Mouse (Mus musculus): ENCODE data around the gene Dmrtc1a. TPM values are rescaled to one million over a fixed set of nuclear protein-coding genes. Genes with fewer than 3 reads are reported as not detected.
"Not testable (repeated sequence)": the region's sequence is repeated elsewhere in the genome, so short reads cannot be mapped to it uniquely, and the experiment has no call there.

The Dmrtc1a gene
- total RNA-seq (2014; fragmentation: Nextera tagmentation), result not detected in 2 replicates
- total RNA-seq (2017), result not detected in 2 replicates
- not detected in 2 replicates for polyA plus RNA-seq (2012)

- not testable (repeated sequence) for H3K27me3 ChIP-seq (ENCODE audit: insufficient read depth, low read length); H3K9me3 ChIP-seq (replicated peaks); H3K4me3 ChIP-seq (ENCODE audit: low read depth, low read length); H3K36me3 ChIP-seq (replicated peaks); DNase-seq (ENCODE audit: low spot score); ATAC-seq (ENCODE audit: extremely low read depth, insufficient number of reproducible peaks, low FRiP score, poor library complexity, severe bottlenecking); H3K4me1 ChIP-seq (ENCODE audit: insufficient read depth, low read depth, low read length)
Observed at GRCm38 (mm10) chrX:102908587-102908986, at the start of gene Dmrtc1a, which contains the start of gene 1700011M02Rik. Gene Dmrtc1a (minus strand): TSS chrX:102908687. Gene 1700011M02Rik (plus strand): TSS chrX:102908905.

- H3K9me3 ChIP-seq (replicated peaks); H3K4me3 ChIP-seq (ENCODE audit: low read depth, low read length); H3K36me3 ChIP-seq (replicated peaks); ATAC-seq (ENCODE audit: extremely low read depth, insufficient number of reproducible peaks, low FRiP score, poor library complexity, severe bottlenecking); H3K27me3 ChIP-seq (ENCODE audit: insufficient read depth, low read length); DNase-seq (ENCODE audit: low spot score); H3K4me1 ChIP-seq (ENCODE audit: insufficient read depth, low read depth, low read length): not testable (repeated sequence)
Observed at GRCm38 (mm10) chrX:102950136-102950535, 41.6 kb upstream of the Dmrtc1a start.

- DNase-seq (ENCODE audit: low spot score) (no peak), ATAC-seq (ENCODE audit: extremely low read depth, insufficient number of reproducible peaks, low FRiP score, poor library complexity, severe bottlenecking) (no peak)
- no peaks in the 10 kb centered on the region for H3K27me3 ChIP-seq (ENCODE audit: insufficient read depth, low read length)
- no peaks in the 10 kb centered on the region for H3K4me1 ChIP-seq (ENCODE audit: insufficient read depth, low read depth, low read length)
- no peak overlapping the region for H3K4me3 ChIP-seq (ENCODE audit: low read depth, low read length)
- TF ChIP-seq POLR2AphosphoS5 (IDR thresholded peaks at IDR 0.05; ENCODE audit: insufficient replicate concordance, low read depth, low read length) (no peak), TAL1 (conservative IDR thresholded peaks at IDR 0.05; ENCODE audit: low read depth, low read length) (no peak), GATA1 (IDR thresholded peaks at IDR 0.05; ENCODE audit: borderline replicate concordance, low read length) (no peak), GATA2 (IDR thresholded peaks at IDR 0.05; ENCODE audit: borderline replicate concordance, low read depth, low read length) (no peak), CTCF (IDR thresholded peaks at IDR 0.05; ENCODE audit: low read depth, low read length) (no peak)
- H3K36me3 ChIP-seq (replicated peaks), result no peaks in the 10 kb centered on the region
- H3K9me3 ChIP-seq (replicated peaks), result no peaks in the 10 kb centered on the region
Observed at GRCm38 (mm10) chrX:102936743-102937142, 28.3 kb upstream of the Dmrtc1a start.

- DNase-seq (ENCODE audit: low spot score) (no peak), ATAC-seq (ENCODE audit: extremely low read depth, insufficient number of reproducible peaks, low FRiP score, poor library complexity, severe bottlenecking) (no peak)
- H3K4me3 ChIP-seq (ENCODE audit: low read depth, low read length), result no peak overlapping the region
- H3K36me3 ChIP-seq (replicated peaks), result no peaks in the 10 kb centered on the region
- no peaks in the 10 kb centered on the region for H3K9me3 ChIP-seq (replicated peaks)
- no peaks in the 10 kb centered on the region for H3K4me1 ChIP-seq (ENCODE audit: insufficient read depth, low read depth, low read length)
- no peaks in the 10 kb centered on the region for H3K27me3 ChIP-seq (ENCODE audit: insufficient read depth, low read length)
- TF ChIP-seq CTCF (IDR thresholded peaks at IDR 0.05; ENCODE audit: low read depth, low read length) (no peak), GATA1 (IDR thresholded peaks at IDR 0.05; ENCODE audit: borderline replicate concordance, low read length) (no peak), POLR2AphosphoS5 (IDR thresholded peaks at IDR 0.05; ENCODE audit: insufficient replicate concordance, low read depth, low read length) (no peak), GATA2 (IDR thresholded peaks at IDR 0.05; ENCODE audit: borderline replicate concordance, low read depth, low read length) (no peak), TAL1 (conservative IDR thresholded peaks at IDR 0.05; ENCODE audit: low read depth, low read length) (no peak)
Observed at GRCm38 (mm10) chrX:102934395-102934764, 25.9 kb upstream of the Dmrtc1a start.

- ATAC-seq (ENCODE audit: extremely low read depth, insufficient number of reproducible peaks, low FRiP score, poor library complexity, severe bottlenecking) (no peak), DNase-seq (ENCODE audit: low spot score) (no peak)
- H3K4me3 ChIP-seq (ENCODE audit: low read depth, low read length), result no peak overlapping the region
- TF ChIP-seq CTCF (IDR thresholded peaks at IDR 0.05; ENCODE audit: low read depth, low read length), result no peak
- no peak for TF ChIP-seq POLR2AphosphoS5 (IDR thresholded peaks at IDR 0.05; ENCODE audit: insufficient replicate concordance, low read depth, low read length)
- no peak for TF ChIP-seq GATA2 (IDR thresholded peaks at IDR 0.05; ENCODE audit: borderline replicate concordance, low read depth, low read length)
- no peak for TF ChIP-seq GATA1 (IDR thresholded peaks at IDR 0.05; ENCODE audit: borderline replicate concordance, low read length)
- TF ChIP-seq TAL1 (conservative IDR thresholded peaks at IDR 0.05; ENCODE audit: low read depth, low read length), result no peak
- H3K27me3 ChIP-seq (ENCODE audit: insufficient read depth, low read length), result no peaks in the 10 kb centered on the region
- no peaks in the 10 kb centered on the region for H3K4me1 ChIP-seq (ENCODE audit: insufficient read depth, low read depth, low read length)
- no peaks in the 10 kb centered on the region for H3K36me3 ChIP-seq (replicated peaks)
- no peaks in the 10 kb centered on the region for H3K9me3 ChIP-seq (replicated peaks)
Observed at GRCm38 (mm10) chrX:102933571-102934394, 25.3 kb upstream of the Dmrtc1a start.

GRCm38 (mm10) chrX:102932992-102933570 lies 24.6 kb upstream of the Dmrtc1a start:
- Histone ChIP-seq H3K4me1 (ENCODE audit: insufficient read depth, low read depth, low read length) (no peaks in the 10 kb centered on the region), H3K9me3 (replicated peaks) (no peaks in the 10 kb centered on the region), H3K27me3 (ENCODE audit: insufficient read depth, low read length) (no peaks in the 10 kb centered on the region), H3K4me3 (ENCODE audit: low read depth, low read length) (no peak overlapping the region), H3K36me3 (replicated peaks) (no peaks in the 10 kb centered on the region)
- ATAC-seq (ENCODE audit: extremely low read depth, insufficient number of reproducible peaks, low FRiP score, poor library complexity, severe bottlenecking) (no peak), DNase-seq (ENCODE audit: low spot score) (no peak)
- TF ChIP-seq GATA2 (IDR thresholded peaks at IDR 0.05; ENCODE audit: borderline replicate concordance, low read depth, low read length), result no peak
- TF ChIP-seq POLR2AphosphoS5 (IDR thresholded peaks at IDR 0.05; ENCODE audit: insufficient replicate concordance, low read depth, low read length), result no peak
- no peak for TF ChIP-seq CTCF (IDR thresholded peaks at IDR 0.05; ENCODE audit: low read depth, low read length)
- TF ChIP-seq GATA1 (IDR thresholded peaks at IDR 0.05; ENCODE audit: borderline replicate concordance, low read length), result no peak
- TF ChIP-seq TAL1 (conservative IDR thresholded peaks at IDR 0.05; ENCODE audit: low read depth, low read length), result no peak

- not testable (repeated sequence) for H3K4me1 ChIP-seq (ENCODE audit: insufficient read depth, low read depth, low read length); H3K36me3 ChIP-seq (replicated peaks); ATAC-seq (ENCODE audit: extremely low read depth, insufficient number of reproducible peaks, low FRiP score, poor library complexity, severe bottlenecking); H3K27me3 ChIP-seq (ENCODE audit: insufficient read depth, low read length); H3K4me3 ChIP-seq (ENCODE audit: low read depth, low read length); H3K9me3 ChIP-seq (replicated peaks); DNase-seq (ENCODE audit: low spot score)
Observed at GRCm38 (mm10) chrX:102928072-102928471, 19.6 kb upstream of the Dmrtc1a start, which contains the start of gene 1700018G05Rik. Gene 1700018G05Rik (plus strand): TSS chrX:102928372.

- H3K27me3 ChIP-seq (ENCODE audit: insufficient read depth, low read length); H3K4me1 ChIP-seq (ENCODE audit: insufficient read depth, low read depth, low read length); ATAC-seq (ENCODE audit: extremely low read depth, insufficient number of reproducible peaks, low FRiP score, poor library complexity, severe bottlenecking); H3K36me3 ChIP-seq (replicated peaks); DNase-seq (ENCODE audit: low spot score); H3K9me3 ChIP-seq (replicated peaks); H3K4me3 ChIP-seq (ENCODE audit: low read depth, low read length): not testable (repeated sequence)
Observed at GRCm38 (mm10) chrX:102926707-102927106, 18.2 kb upstream of the Dmrtc1a start.

- H3K9me3 ChIP-seq (replicated peaks); H3K27me3 ChIP-seq (ENCODE audit: insufficient read depth, low read length); H3K4me3 ChIP-seq (ENCODE audit: low read depth, low read length); H3K36me3 ChIP-seq (replicated peaks); H3K4me1 ChIP-seq (ENCODE audit: insufficient read depth, low read depth, low read length); ATAC-seq (ENCODE audit: extremely low read depth, insufficient number of reproducible peaks, low FRiP score, poor library complexity, severe bottlenecking); DNase-seq (ENCODE audit: low spot score): not testable (repeated sequence)
Observed at GRCm38 (mm10) chrX:102914823-102915222, 6.3 kb upstream of the Dmrtc1a start.

All from G1E (cell line).